8 mouse cellular contexts compared by ENCODE assay signal in the genomic region with DNA sequence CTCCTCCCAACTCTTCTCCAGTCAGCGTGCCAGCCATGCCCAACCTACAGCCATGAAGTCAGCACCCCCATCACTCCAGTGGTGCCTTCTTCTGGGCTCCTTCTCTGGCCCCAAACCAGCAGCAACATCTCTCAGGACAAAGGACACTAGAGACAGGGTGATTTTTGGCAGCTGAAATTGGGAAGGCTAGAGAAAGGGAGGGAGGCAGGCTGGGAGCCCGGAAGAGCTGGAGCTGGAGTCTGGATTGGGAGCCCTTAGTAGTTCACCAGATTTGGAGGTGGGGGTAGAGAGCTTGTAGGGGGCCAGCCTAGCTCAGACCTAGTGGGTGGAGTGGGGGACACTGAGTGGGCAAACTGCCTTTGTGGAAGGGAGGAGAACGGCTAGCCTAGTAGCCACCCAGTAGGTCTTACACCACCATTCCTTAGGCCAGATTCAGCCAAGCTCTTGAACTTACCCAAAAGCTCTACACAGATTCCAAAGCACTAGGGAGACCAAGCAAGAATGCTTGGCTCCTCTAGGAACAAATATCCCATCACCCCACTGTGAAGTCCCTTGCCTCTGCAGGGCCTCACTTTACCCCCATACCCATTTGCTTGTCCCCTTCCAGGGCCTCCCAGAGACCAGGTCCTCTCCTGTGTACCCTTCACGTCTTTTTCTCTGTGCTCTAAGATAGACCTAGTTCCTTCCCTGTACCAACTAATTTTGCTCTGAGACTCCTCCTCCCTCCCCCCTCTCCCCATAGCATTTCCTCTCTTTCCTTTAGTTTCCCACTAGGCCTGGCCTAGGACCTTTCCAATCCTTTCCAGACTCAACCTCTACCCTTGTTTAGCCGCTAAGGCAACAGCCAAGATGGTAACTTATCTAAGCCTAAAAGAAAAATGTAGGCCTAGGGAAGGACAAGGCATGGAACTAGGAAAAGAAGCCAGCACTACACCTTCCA. TPM values are rescaled to one million over a fixed set of nuclear protein-coding genes. Genes with fewer than 3 reads are reported as not detected.
DNase-seq lines count a peak whose midpoint lies in the region; ATAC-seq lines count a peak whose summit lies in the region.

No protein-coding gene starts in this region.

- ATAC-seq in kidney, embryonic 14.5 days (ENCODE audit: low FRiP score, low TSS enrichment), result peak; percentile 5; the same call in 1 of the 2 replicates
- ATAC-seq in liver, embryonic 13.5 days (ENCODE audit: low read depth), result no peak

- H3K4me3 ChIP-seq in heart, embryonic 10.5 days, result peak overlapping the region; percentile 92
- peak overlapping the region; percentile 88 for H3K4me3 ChIP-seq in kidney, embryonic 14.5 days (ENCODE audit: low read length)
- peak overlapping the region; percentile 67; the same call in 1 of the 2 replicates for H3K4me3 ChIP-seq in liver, embryonic 13.5 days (replicated peaks)

- no peaks in the 10 kb centered on the region for H3K36me3 ChIP-seq in heart, embryonic 10.5 days
- no peaks in the 10 kb centered on the region for H3K36me3 ChIP-seq in kidney, embryonic 14.5 days (ENCODE audit: control insufficient read depth, insufficient read depth, low read length)
- H3K36me3 ChIP-seq in liver, embryonic 13.5 days, result no peaks in the 10 kb centered on the region

- H3K4me1 ChIP-seq in heart, embryonic 10.5 days, result peaks cover 50% of the 10 kb centered on the region
- peaks cover 43% of the 10 kb centered on the region for H3K4me1 ChIP-seq in kidney, embryonic 14.5 days (ENCODE audit: control insufficient read depth, insufficient read depth, low read length)
- H3K4me1 ChIP-seq in liver, embryonic 13.5 days (replicated peaks), result peaks cover 38% of the 10 kb centered on the region

- peaks cover 19% of the 10 kb centered on the region for H3K27me3 ChIP-seq in heart, embryonic 10.5 days (ENCODE audit: insufficient read depth, poor library complexity, severe bottlenecking)
- H3K27me3 ChIP-seq in kidney, embryonic 14.5 days (ENCODE audit: control insufficient read depth, insufficient read depth, low read length), result no peaks in the 10 kb centered on the region
- peaks cover 100% of the 10 kb centered on the region for H3K27me3 ChIP-seq in liver, embryonic 13.5 days

- 44% methylated on average over 5 of the region's 5 CpGs for WGBS in heart, embryonic 10.5 days
- 37% methylated on average over 5 of the region's 5 CpGs for WGBS in kidney, embryonic 14.5 days
- WGBS in liver, embryonic 13.5 days (ENCODE audit: insufficient replicate concordance), result 51% methylated on average over 5 of the region's 5 CpGs

- peak overlapping the region; percentile 97; the same call in 1 of the 2 replicates for H3K9ac ChIP-seq in kidney, embryonic 14.5 days (ENCODE audit: low read depth, low read length)
- no peak overlapping the region for H3K9ac ChIP-seq in liver, embryonic 13.5 days

- peak; percentile 53 for DNase-seq in ovary, postnatal 36 days (ENCODE audit: low spot score)
- no peak for DNase-seq in ovary, adult 18-20 months (ENCODE audit: low spot score)
- peak; percentile 59 for DNase-seq in embryo, embryonic 10 days (ENCODE audit: low spot score)
- no peak for DNase-seq in heart, embryonic 10.5 days (ENCODE audit: low spot score)
- no peak for DNase-seq in liver, embryonic 13.5 days
- peak; percentile 63 for DNase-seq in right cerebral cortex, postnatal 25 days
- no peak for DNase-seq in spleen, postnatal 36 days (ENCODE audit: low spot score in 2 of 2)

- H3K4me2 ChIP-seq in kidney, embryonic 14.5 days (replicated peaks; ENCODE audit: low read depth, low read length), result peak overlapping the region; percentile 70
- peak overlapping the region; percentile 81 for H3K4me2 ChIP-seq in liver, embryonic 13.5 days

- peak overlapping the region; percentile 98 for H3K27ac ChIP-seq in heart, embryonic 10.5 days
- H3K27ac ChIP-seq in kidney, embryonic 14.5 days (ENCODE audit: low read depth, low read length), result peak overlapping the region; percentile 98
- H3K27ac ChIP-seq in liver, embryonic 13.5 days, result peak overlapping the region; percentile 47; the same call in 1 of the 2 replicates

- no peaks in the 10 kb centered on the region for H3K9me3 ChIP-seq in heart, embryonic 10.5 days
- H3K9me3 ChIP-seq in kidney, embryonic 14.5 days (ENCODE audit: control insufficient read depth, low read length), result no peaks in the 10 kb centered on the region
- H3K9me3 ChIP-seq in liver, embryonic 13.5 days (replicated peaks), result no peaks in the 10 kb centered on the region

RNA-seq across cellular contexts. Expression of a gene that starts 1.9 kb away (rescaled TPM):
- polyA plus RNA-seq in heart, embryonic 10.5 days (2016; fragmentation: Nextera tagmentation; extraction: Ambion mirVana), result 7.4 and 11.4 TPM in 2 replicates
- polyA plus RNA-seq in kidney, embryonic 14.5 days (2014; fragmentation: Nextera tagmentation; extraction: Ambion mirVana), result 17.5 and 17.7 TPM in 2 replicates
- polyA plus RNA-seq in liver, embryonic 13.5 days (2015; fragmentation: Nextera tagmentation; extraction: Ambion mirVana), result 1.5 and 1.8 TPM in 2 replicates

RNA-seq across cellular contexts. Expression of a gene that starts 2.4 kb away (rescaled TPM):
- polyA plus RNA-seq in heart, embryonic 10.5 days (2016; fragmentation: Nextera tagmentation; extraction: Ambion mirVana), result not detected in 2 replicates
- not detected in 2 replicates for polyA plus RNA-seq in kidney, embryonic 14.5 days (2014; fragmentation: Nextera tagmentation; extraction: Ambion mirVana)
- polyA plus RNA-seq in liver, embryonic 13.5 days (2015; fragmentation: Nextera tagmentation; extraction: Ambion mirVana), result not detected in 2 replicates

RNA-seq across cellular contexts. Expression of a gene that starts 11.3 kb away (rescaled TPM):
- 4.5 and 4.8 TPM in 2 replicates for polyA plus RNA-seq in heart, embryonic 10.5 days (2016; fragmentation: Nextera tagmentation; extraction: Ambion mirVana)
- 8.8 and 10.8 TPM in 2 replicates for polyA plus RNA-seq in kidney, embryonic 14.5 days (2014; fragmentation: Nextera tagmentation; extraction: Ambion mirVana)
- polyA plus RNA-seq in liver, embryonic 13.5 days (2015; fragmentation: Nextera tagmentation; extraction: Ambion mirVana), result 0.32 and 0.42 TPM in 2 replicates

RNA-seq across cellular contexts. Expression of a gene that starts 17.0 kb away (rescaled TPM):
- polyA plus RNA-seq in heart, embryonic 10.5 days (2016; fragmentation: Nextera tagmentation; extraction: Ambion mirVana), result 297 and 301 TPM in 2 replicates
- 564 and 762 TPM in 2 replicates for polyA plus RNA-seq in kidney, embryonic 14.5 days (2014; fragmentation: Nextera tagmentation; extraction: Ambion mirVana)
- polyA plus RNA-seq in liver, embryonic 13.5 days (2015; fragmentation: Nextera tagmentation; extraction: Ambion mirVana), result 77.7 and 80.2 TPM in 2 replicates

RNA-seq across cellular contexts. Expression of a gene that starts 19.7 kb away (rescaled TPM):
- polyA plus RNA-seq in heart, embryonic 10.5 days (2016; fragmentation: Nextera tagmentation; extraction: Ambion mirVana), result 5.9 and 8.6 TPM in 2 replicates
- 10.0 and 12.9 TPM in 2 replicates for polyA plus RNA-seq in kidney, embryonic 14.5 days (2014; fragmentation: Nextera tagmentation; extraction: Ambion mirVana)
- 28.7 and 29.5 TPM in 2 replicates for polyA plus RNA-seq in liver, embryonic 13.5 days (2015; fragmentation: Nextera tagmentation; extraction: Ambion mirVana)

Comparison
In these comparisons a context has a peak if more than half of its experiments do, and no peak if none do; other contexts are left out.
1. DNase-seq: peak in ovary, postnatal 36 days (single experiment), embryo, embryonic 10 days (single experiment) and right cerebral cortex, postnatal 25 days (single experiment); none in ovary, adult 18-20 months (single experiment), heart, embryonic 10.5 days (single experiment), liver, embryonic 13.5 days (single experiment) and spleen, postnatal 36 days (0 of 2).
2. H3K27ac ChIP-seq: peak in every context shown above with its lines; median percentile 98 in heart, embryonic 10.5 days; 98 in kidney, embryonic 14.5 days; 47 in liver, embryonic 13.5 days.
3. Peak in every context shown above with its lines, with median percentiles within 50 percentile points of each other: H3K4me3 ChIP-seq.